Mouse (Mus musculus): ENCODE measurements at regions not wholly inside any gene's neighbourhood (a gene's known extent, or its start where the extent isn't known, plus 50 kb on each side); places are given as distances from the start of the nearest gene placed in this dataset.

DNA sequence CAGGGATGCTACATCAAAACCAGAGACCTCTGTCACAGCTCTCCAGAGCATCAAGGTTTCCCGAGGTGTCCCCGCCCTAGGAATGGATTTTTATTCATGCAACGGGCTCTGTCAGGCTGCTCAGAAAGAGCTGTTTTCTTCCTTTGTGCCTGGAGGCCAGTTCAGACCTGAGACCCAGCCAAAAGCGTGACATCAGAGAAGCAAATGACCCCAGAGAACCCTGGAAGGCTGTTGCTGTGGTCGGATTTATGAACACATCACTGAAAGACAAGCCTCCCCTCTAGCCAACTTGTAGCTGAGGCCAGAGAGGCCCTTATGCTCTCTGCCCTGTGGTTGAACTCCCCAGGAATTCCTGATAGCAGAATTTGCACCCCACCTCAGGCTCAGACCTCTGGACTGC, 62.3 kb upstream of the Pmepa1 start:
- TF ChIP-seq CTCF (conservative IDR thresholded peaks at IDR 0.05; ENCODE audit: low read length) (no peak), NANOG (IDR thresholded peaks at IDR 0.05; ENCODE audit: borderline replicate concordance, low read length) (no peak)

All from E14TG2a.4 (cell line).